ENCODE assay signal across 31 mouse cellular contexts in genomic region chr16:4833858-4834257, GRCm38 (mm10). TPM values are rescaled to one million over a fixed set of nuclear protein-coding genes. Genes with fewer than 3 reads are reported as not detected.
DNase-seq lines count a peak whose midpoint lies in the region; ATAC-seq and TF ChIP-seq lines count a peak whose summit lies in the region.
"Had no signal": no experiment of that assay in that cellular context is flagged by ENCODE, and none has a peak within 500 bp of the region (broad histone marks: within the 10 kb centered on the region; RNA-seq: fewer than 3 reads in every experiment).

No protein-coding gene starts in this region.

- 58% methylated on average over 2 of the region's 2 CpGs for WGBS in lung, embryonic 16.5 days

- H3K4me3 ChIP-seq in lung, embryonic 16.5 days (ENCODE audit: low read length) = no peak overlapping the region
- no peak overlapping the region for H3K4me3 ChIP-seq in CH12.LX (replicated peaks in 1 of 3; ENCODE audit: low read depth in 2 of 3, low read length in 2 of 3, poor library complexity in 1 of 3)
- no peak overlapping the region for H3K4me3 ChIP-seq in embryonic fibroblast, embryonic 13.5 days (ENCODE audit: insufficient read depth, low read length)
- H3K4me3 ChIP-seq: embryonic facial prominence, embryonic 12.5 days; forebrain, embryonic 10.5 days; forebrain, embryonic 15.5 days; heart, embryonic 10.5 days; heart, embryonic 15.5 days; intestine, embryonic 15.5 days; limb, embryonic 13.5 days; lung, embryonic 15.5 days; midbrain, embryonic 15.5 days; neural tube, embryonic 15.5 days had no signal

- no peaks in the 10 kb centered on the region for H3K36me3 ChIP-seq in lung, embryonic 16.5 days (ENCODE audit: control insufficient read depth, insufficient read depth, low read length)
- H3K36me3 ChIP-seq in CH12.LX (replicated peaks in 1 of 2; ENCODE audit: control insufficient read depth in 1 of 2, insufficient read depth in 1 of 2, low read length in 1 of 2) = no peaks in the 10 kb centered on the region
- H3K36me3 ChIP-seq: embryonic facial prominence, embryonic 12.5 days; forebrain, embryonic 10.5 days; forebrain, embryonic 15.5 days; G1E; heart, embryonic 10.5 days; heart, embryonic 15.5 days; intestine, embryonic 15.5 days; limb, embryonic 13.5 days; lung, embryonic 15.5 days; midbrain, embryonic 15.5 days; neural tube, embryonic 15.5 days had no signal

- dilution Hi-C loops in CH12.LX (cut with MboI; ENCODE audit: extremely low pct_ligation_motif_present, extremely low pct_unique_long_range_greater_than_20kb, low sequenced_read_pairs) = no loop called here

- no peak for TF ChIP-seq POLR2A in CH12.LX (IDR thresholded peaks at IDR 0.05; ENCODE audit: low read depth, low read length)
- no peak for TF ChIP-seq POLR2A in embryonic fibroblast, embryonic 13.5 days (IDR thresholded peaks at IDR 0.05; ENCODE audit: low read depth, low read length)

- no peak overlapping the region for H3K9ac ChIP-seq in lung, embryonic 16.5 days (ENCODE audit: low read length)
- H3K9ac ChIP-seq in CH12.LX (ENCODE audit: insufficient read depth, low read depth) = no peak overlapping the region
- H3K9ac ChIP-seq: embryonic facial prominence, embryonic 12.5 days; forebrain, embryonic 15.5 days; heart, embryonic 15.5 days; intestine, embryonic 15.5 days; limb, embryonic 13.5 days; lung, embryonic 15.5 days; midbrain, embryonic 15.5 days; neural tube, embryonic 15.5 days had no signal

- H3K27me3 ChIP-seq in lung, embryonic 16.5 days (ENCODE audit: control insufficient read depth, insufficient read depth, low read depth, low read length) = no peaks in the 10 kb centered on the region
- no peaks in the 10 kb centered on the region for H3K27me3 ChIP-seq in CH12.LX (replicated peaks)
- H3K27me3 ChIP-seq: embryonic facial prominence, embryonic 12.5 days; forebrain, embryonic 15.5 days; intestine, embryonic 15.5 days; limb, embryonic 13.5 days; lung, embryonic 15.5 days; midbrain, embryonic 15.5 days; neural tube, embryonic 15.5 days had no signal

- no peak for TF ChIP-seq RAD21 in CH12.LX (IDR thresholded peaks at IDR 0.05; ENCODE audit: low read depth, low read length)

- DNase-seq in lung, postnatal 25 days (ENCODE audit: low spot score) = no peak
- DNase-seq in CH12.LX (ENCODE audit: extremely low read depth) = no peak
- peak; percentile 11 to 42 for DNase-seq in layer of hippocampus, postnatal 14 days (ENCODE audit: low spot score in 2 of 2)
- no peak for DNase-seq in retina, embryonic 14.5 days (ENCODE audit: low spot score)
- no peak for DNase-seq in urinary bladder, adult 2 months (ENCODE audit: low spot score)
- DNase-seq: adrenal gland, adult 8-10 months; cerebellum, adult 11 months; cerebellum, adult 9-10 months; embryo, embryonic 11 days; kidney, adult 2 months; kidney, postnatal 4 days had no signal

- no peaks in the 10 kb centered on the region for H3K9me3 ChIP-seq in lung, embryonic 16.5 days (ENCODE audit: control insufficient read depth, low read length)
- no peaks in the 10 kb centered on the region for H3K9me3 ChIP-seq in CH12.LX (replicated peaks; ENCODE audit: low read length)
- H3K9me3 ChIP-seq: embryonic facial prominence, embryonic 12.5 days; forebrain, embryonic 10.5 days; forebrain, embryonic 15.5 days; G1E; heart, embryonic 10.5 days; heart, embryonic 15.5 days; intestine, embryonic 15.5 days; limb, embryonic 13.5 days; lung, embryonic 15.5 days; midbrain, embryonic 15.5 days; neural tube, embryonic 15.5 days had no signal

- TF ChIP-seq EP300 in CH12.LX (IDR thresholded peaks at IDR 0.05; ENCODE audit: low read length) = peak; percentile 24; the same call in 1 of the 2 replicates

- in situ Hi-C loops in CH12.LX (cut with MboI; ENCODE audit: low pct_ligation_motif_present, low pct_unique_long_range_greater_than_20kb, low sequenced_read_pairs) = no loop called here

- no peak for TF ChIP-seq CTCF in CH12.LX (conservative IDR thresholded peaks at IDR 0.05 in 1 of 2, IDR thresholded peaks at IDR 0.05 in 1 of 2; ENCODE audit: low read depth in 2 of 2, low read length in 2 of 2)
- no peak for TF ChIP-seq CTCF in embryonic fibroblast, embryonic 13.5 days (IDR thresholded peaks at IDR 0.05; ENCODE audit: borderline replicate concordance, insufficient read depth, low read length)

- peak overlapping the region; percentile 18 for H3K27ac ChIP-seq in lung, embryonic 16.5 days (ENCODE audit: low read length)
- no peak overlapping the region for H3K27ac ChIP-seq in CH12.LX (ENCODE audit: insufficient read depth, low read depth)
- H3K27ac ChIP-seq in embryonic fibroblast, embryonic 13.5 days (ENCODE audit: insufficient read depth, low read length) = peak overlapping the region; percentile 34; the same call in 1 of the 2 replicates
- H3K27ac ChIP-seq: embryonic facial prominence, embryonic 12.5 days; forebrain, embryonic 10.5 days; forebrain, embryonic 15.5 days; heart, embryonic 10.5 days; heart, embryonic 15.5 days; intestine, embryonic 15.5 days; kidney, postnatal 0 days; limb, embryonic 13.5 days; lung, embryonic 15.5 days; midbrain, embryonic 15.5 days; neural tube, embryonic 15.5 days had no signal

- H3K4me2 ChIP-seq in lung, embryonic 16.5 days (ENCODE audit: low read depth, low read length) = no peak overlapping the region
- H3K4me2 ChIP-seq in CH12.LX (ENCODE audit: insufficient read depth, low read depth, poor library complexity, severe bottlenecking) = no peak overlapping the region
- H3K4me2 ChIP-seq: embryonic facial prominence, embryonic 12.5 days; forebrain, embryonic 15.5 days; heart, embryonic 15.5 days; intestine, embryonic 15.5 days; limb, embryonic 13.5 days; liver, embryonic 11.5 days; lung, embryonic 15.5 days; midbrain, embryonic 15.5 days; neural tube, embryonic 15.5 days had no signal

- peaks cover 3% of the 10 kb centered on the region; the same call in 1 of the 2 replicates for H3K4me1 ChIP-seq in lung, embryonic 16.5 days (replicated peaks; ENCODE audit: control insufficient read depth, insufficient read depth, low read length)
- peaks cover 3 to 5% of the 10 kb centered on the region in 2 experiments; a peak in 2 of 4 replicates for H3K4me1 ChIP-seq in CH12.LX (ENCODE audit: control insufficient read depth in 1 of 2, insufficient read depth in 2 of 2)
- H3K4me1 ChIP-seq in embryonic fibroblast, embryonic 13.5 days (ENCODE audit: control insufficient read depth, insufficient read depth, low read length) = no peaks in the 10 kb centered on the region
- H3K4me1 ChIP-seq: embryonic facial prominence, embryonic 12.5 days; forebrain, embryonic 10.5 days; forebrain, embryonic 15.5 days; heart, embryonic 15.5 days; limb, embryonic 13.5 days; midbrain, embryonic 15.5 days; neural tube, embryonic 15.5 days had no signal

- 0 out of 2 replicates have a peak, but pooled peaks have one; percentile 19 for ATAC-seq in lung, embryonic 16.5 days (ENCODE audit: low read depth)
- ATAC-seq: forebrain, embryonic 15.5 days; hindbrain, embryonic 16.5 days; intestine, embryonic 15.5 days; midbrain, embryonic 15.5 days had no signal

- H3K79me2 ChIP-seq in CH12.LX (replicated peaks; ENCODE audit: control insufficient read depth, extremely low read depth, insufficient read depth, poor library complexity, severe bottlenecking) = no peaks in the 10 kb centered on the region

TF ChIP-seq in CH12.LX, 34 proteins besides CTCF, POLR2A, EP300 and RAD21:
- TF ChIP-seq ETS1 (conservative IDR thresholded peaks at IDR 0.05; ENCODE audit: low read depth, low read length) = no peak
- TF ChIP-seq ZKSCAN1 (IDR thresholded peaks at IDR 0.05; ENCODE audit: borderline replicate concordance, low read depth, low read length) = no peak
- no peak for TF ChIP-seq CHD2 (IDR thresholded peaks at IDR 0.05; ENCODE audit: low read length)
- TF ChIP-seq TBP (conservative IDR thresholded peaks at IDR 0.05; ENCODE audit: low read depth, low read length) = no peak
- TF ChIP-seq PAX5 (IDR thresholded peaks at IDR 0.05; ENCODE audit: low read length) = no peak
TF ChIP-seq in CH12.LX: peak in this region for 0.

RNA-seq across cellular contexts. Expression of gene 4930562C15Rik, which starts 1.4 kb away (rescaled TPM):
- 0.62 and 1.4 TPM in 2 replicates for polyA plus RNA-seq in lung, embryonic 16.5 days (2015; fragmentation: Nextera tagmentation; extraction: Ambion mirVana)
- 0.04 and 0.13 TPM in 2 replicates for total RNA-seq in CH12.LX (2012; rRNA removed)
- 0.11 and 0.20 TPM in 2 replicates for total RNA-seq in CH12.LX (2014; rRNA removed)
- 0.59 and 0.80 TPM in 2 replicates for polyA plus RNA-seq in CH12.LX (2012; ENCODE audit: insufficient read length, low read depth)
- polyA plus RNA-seq in embryonic fibroblast, embryonic 13.5 days (2011; ENCODE audit: insufficient read length, low read depth, missing spikeins) = not detected in 2 replicates
- not detected for total RNA-seq in layer of hippocampus, postnatal 14 days (2021)
- polyA plus RNA-seq in urinary bladder, adult 2 months (2012; rRNA removed) = 0.09 TPM in 1 of 2 replicates, not detected in the other
- total RNA-seq: gastrocnemius, adult 8-10 months; heart, postnatal 25 days; left cerebral cortex, adult 8-10 months; left cerebral cortex, postnatal 36 days had no signal
- polyA plus RNA-seq: G1E; kidney, adult 2 months had no signal

RNA-seq across cellular contexts. Expression of gene Cdip1, which starts 43.8 kb away (rescaled TPM):
- 90.4 and 93.4 TPM in 2 replicates for polyA plus RNA-seq in lung, embryonic 16.5 days (2015; fragmentation: Nextera tagmentation; extraction: Ambion mirVana)
- total RNA-seq in CH12.LX (2012; rRNA removed) (28.0 and 28.7 TPM in 2 replicates), CH12.LX (2014; rRNA removed) (20.0 and 22.3 TPM in 2 replicates)
- 18.5 and 22.2 TPM in 2 replicates for polyA plus RNA-seq in CH12.LX (2012; ENCODE audit: insufficient read length, low read depth)
- 30.3 and 34.1 TPM in 2 replicates for polyA plus RNA-seq in embryonic fibroblast, embryonic 13.5 days (2011; ENCODE audit: insufficient read length, low read depth, missing spikeins)
- total RNA-seq in layer of hippocampus, postnatal 14 days (2021) = 100 to 1,000 TPM; 188 to 191 TPM
- polyA plus RNA-seq in urinary bladder, adult 2 months (2012; rRNA removed) = 41.1 and 51.1 TPM in 2 replicates

RNA-seq across cellular contexts. Expression of gene Ubald1, which starts 46.3 kb away (rescaled TPM):
- 38.2 and 43.1 TPM in 2 replicates for polyA plus RNA-seq in lung, embryonic 16.5 days (2015; fragmentation: Nextera tagmentation; extraction: Ambion mirVana)
- total RNA-seq in CH12.LX (2012; rRNA removed) (11.6 and 12.9 TPM in 2 replicates), CH12.LX (2014; rRNA removed) (7.2 and 9.6 TPM in 2 replicates)
- 48.7 and 53.7 TPM in 2 replicates for polyA plus RNA-seq in CH12.LX (2012; ENCODE audit: insufficient read length, low read depth)
- polyA plus RNA-seq in embryonic fibroblast, embryonic 13.5 days (2011; ENCODE audit: insufficient read length, low read depth, missing spikeins) = 31.3 and 38.2 TPM in 2 replicates
- 10 to 100 TPM; 80.1 to 84.6 TPM for total RNA-seq in layer of hippocampus, postnatal 14 days (2021)
- polyA plus RNA-seq in urinary bladder, adult 2 months (2012; rRNA removed) = 21.5 and 41.1 TPM in 2 replicates

RNA-seq across cellular contexts. Expression of gene Mgrn1, which starts 52.2 kb away (rescaled TPM):
- polyA plus RNA-seq in lung, embryonic 16.5 days (2015; fragmentation: Nextera tagmentation; extraction: Ambion mirVana) = 97.9 and 99.3 TPM in 2 replicates
- 14.1 and 16.9 TPM in 2 replicates for total RNA-seq in CH12.LX (2012; rRNA removed)
- 9.0 and 11.7 TPM in 2 replicates for total RNA-seq in CH12.LX (2014; rRNA removed)
- 12.9 and 15.5 TPM in 2 replicates for polyA plus RNA-seq in CH12.LX (2012; ENCODE audit: insufficient read length, low read depth)
- polyA plus RNA-seq in embryonic fibroblast, embryonic 13.5 days (2011; ENCODE audit: insufficient read length, low read depth, missing spikeins) = 65.0 and 66.9 TPM in 2 replicates
- total RNA-seq in layer of hippocampus, postnatal 14 days (2021) = 100 to 1,000 TPM; 190 to 194 TPM
- 84.0 and 91.8 TPM in 2 replicates for polyA plus RNA-seq in urinary bladder, adult 2 months (2012; rRNA removed)

Comparison
In these comparisons a context has a peak if more than half of its experiments do, and no peak if none do; other contexts are left out.
1. DNase-seq: peak in layer of hippocampus, postnatal 14 days (2 of 2); none in lung, postnatal 25 days (single experiment), CH12.LX (single experiment), retina, embryonic 14.5 days (single experiment) and urinary bladder, adult 2 months (single experiment).